Mouse (Mus musculus) C2C12 (cell line): Measurements from ENCODE around the gene Adamts20. TPM values are rescaled to one million over a fixed set of nuclear protein-coding genes. Genes with fewer than 3 reads are reported as not detected.

ENCODE experiments used
- H3K27me3 ChIP-seq: one replicate; pipeline ENCODE4 v1.6.1; 2011; ENCODE audit not compliant: control insufficient read depth, insufficient read depth, insufficient read length
- H3K36me3 ChIP-seq: one replicate; pipeline ENCODE4 v1.6.1; 2011; ENCODE audit not compliant: control insufficient read depth, insufficient read depth
- H3K4me3 ChIP-seq: one replicate; pipeline ENCODE4 v1.5.1; 2011; ENCODE audit warnings: mild to moderate bottlenecking, control low read depth; ENCODE audit not compliant: poor library complexity, insufficient read depth, severe bottlenecking
- H3K79me2 ChIP-seq: one replicate; pipeline ENCODE4 v1.6.1; 2011; ENCODE audit not compliant: control insufficient read depth, insufficient read depth
- H3K79me3 ChIP-seq: one replicate; pipeline ENCODE4 v1.6.1; 2011; ENCODE audit warnings: low read depth, control low read depth
- H3ac ChIP-seq: one replicate; pipeline ENCODE3; 2011; ENCODE audit warnings: low read depth; ENCODE audit not compliant: control insufficient read depth, insufficient read length
- CEBPB ChIP-seq: IDR thresholded peaks from one replicate; pipeline ENCODE4 v1.6.1; 2011; ENCODE audit warnings: low read depth, mild to moderate bottlenecking, control low read depth, moderate library complexity
- CTCF ChIP-seq: IDR thresholded peaks from one replicate; pipeline ENCODE4 v1.5.1; 2011; ENCODE audit not compliant: control insufficient read depth, insufficient read depth, insufficient read length
- FOSL1 ChIP-seq: IDR thresholded peaks from one replicate; pipeline ENCODE4 v1.8.0; 2011; ENCODE audit warnings: mild to moderate bottlenecking, low read length; ENCODE audit not compliant: poor library complexity, insufficient read depth, severe bottlenecking
- MAX ChIP-seq: IDR thresholded peaks from one replicate; pipeline ENCODE4 v1.6.1; 2011; ENCODE audit warnings: mild to moderate bottlenecking, control low read depth
- MYOD1 ChIP-seq: IDR thresholded peaks from one replicate; pipeline ENCODE4 v1.6.1; 2011; ENCODE audit warnings: low read depth; ENCODE audit not compliant: control insufficient read depth, insufficient read length
- MYOG ChIP-seq: IDR thresholded peaks from one replicate; pipeline ENCODE4 v1.6.1; 2011; ENCODE audit not compliant: control insufficient read depth, insufficient read length; ENCODE audit errors: extremely low read depth
- USF1 ChIP-seq: IDR thresholded peaks from one replicate; pipeline ENCODE4 v1.6.1; 2011; ENCODE audit warnings: low read depth, mild to moderate bottlenecking, control low read depth, moderate library complexity
- polyA plus RNA-seq: library from polyadenylated mRNA; unstranded; fragments of >200 nt; fragmentation: generic; extraction: Trizol; gene quantifications from one replicate; pipeline ENCODE4 v1.2.1, GENCODE M21; 2012; ENCODE audit warnings: missing spikeins

Gene Adamts20
- polyA plus RNA-seq, 1 experiment, result not detected

DNA sequence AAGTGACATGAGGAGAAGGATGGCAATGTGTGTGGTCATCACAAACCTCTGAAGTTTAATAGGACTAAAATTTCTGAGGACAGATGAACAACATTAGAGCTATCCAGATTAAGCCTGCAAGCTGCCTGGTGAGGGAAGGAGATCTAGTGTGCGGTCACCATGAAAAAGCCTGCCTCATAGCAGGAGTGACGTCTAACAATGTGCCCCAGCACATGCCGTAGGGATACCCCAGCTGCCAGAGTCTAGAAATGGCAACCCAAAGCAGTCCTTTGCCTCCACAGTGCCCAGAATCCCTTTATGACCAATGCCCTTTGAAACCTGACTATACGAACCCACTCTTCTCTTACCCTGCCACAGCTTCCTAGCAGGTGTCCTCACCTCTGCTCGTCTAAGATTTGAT, 46.8 kb downstream of the Adamts20 start:
- H3ac ChIP-seq, result no peak overlapping the region
- H3K79me3 ChIP-seq, result no peaks in the 10 kb centered on the region
- H3K36me3 ChIP-seq, result no peaks in the 10 kb centered on the region
- peaks cover 24% of the 10 kb centered on the region for H3K27me3 ChIP-seq
- TF ChIP-seq MYOG, result no peak
- TF ChIP-seq MAX, result no peak
- TF ChIP-seq USF1, result no peak
- TF ChIP-seq MYOD1, result no peak
- no peak for TF ChIP-seq CTCF
- TF ChIP-seq CEBPB, result no peak
- no peak for TF ChIP-seq FOSL1
- H3K4me3 ChIP-seq, result no peak overlapping the region
- H3K79me2 ChIP-seq, result no peaks in the 10 kb centered on the region

DNA sequence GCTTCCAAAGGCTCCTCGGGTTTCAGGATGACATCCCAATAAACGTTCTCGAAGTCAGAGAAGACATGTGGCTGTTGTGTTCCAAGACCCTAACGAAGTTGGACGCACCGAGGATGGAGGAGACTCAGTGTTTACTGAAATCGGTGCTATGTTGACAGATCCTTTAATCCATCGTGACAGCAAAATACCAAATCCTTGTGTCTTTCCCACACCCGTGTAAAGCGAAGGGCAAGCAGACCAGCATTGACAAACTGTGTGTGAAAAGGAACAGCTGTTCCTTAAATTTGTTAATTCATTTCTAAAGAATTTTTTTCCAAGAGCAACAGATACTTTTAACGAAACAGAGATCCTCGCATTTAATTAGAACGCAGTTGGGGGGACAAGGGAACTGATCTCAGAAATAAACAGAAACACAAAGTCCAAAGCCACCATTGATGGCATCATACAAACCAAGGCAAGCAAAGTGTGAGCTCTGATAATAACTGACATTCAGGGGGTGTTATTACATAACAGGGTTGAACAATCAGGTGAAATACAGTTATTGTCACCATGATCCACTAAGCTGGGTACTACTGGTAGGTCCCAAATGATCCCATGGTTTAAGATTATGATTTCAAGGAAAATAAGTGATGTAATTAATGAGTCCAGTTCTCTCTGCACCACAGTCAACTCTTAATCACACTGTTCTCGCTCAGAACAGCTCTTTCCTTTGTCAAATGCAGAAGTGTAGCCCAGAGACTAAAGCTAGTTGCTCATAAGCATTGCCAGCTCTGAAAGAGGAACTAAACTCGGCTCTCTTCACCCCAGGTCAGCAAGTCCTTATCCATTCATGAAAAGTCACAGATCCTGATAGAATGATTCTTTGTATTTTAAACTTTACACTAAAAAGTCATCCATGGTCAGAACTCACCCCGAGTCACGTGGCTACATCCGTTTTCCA, 47.7 kb downstream of the Adamts20 start:
- no peaks in the 10 kb centered on the region for H3K79me3 ChIP-seq
- no peak for TF ChIP-seq FOSL1
- TF ChIP-seq USF1, result no peak
- no peak for TF ChIP-seq MYOD1
- TF ChIP-seq MYOG, result no peak
- no peak for TF ChIP-seq MAX
- no peak for TF ChIP-seq CEBPB
- no peak for TF ChIP-seq CTCF
- no peak overlapping the region for H3ac ChIP-seq
- H3K79me2 ChIP-seq, result no peaks in the 10 kb centered on the region
- no peaks in the 10 kb centered on the region for H3K36me3 ChIP-seq
- peaks cover 21% of the 10 kb centered on the region for H3K27me3 ChIP-seq
- H3K4me3 ChIP-seq, result no peak overlapping the region

DNA sequence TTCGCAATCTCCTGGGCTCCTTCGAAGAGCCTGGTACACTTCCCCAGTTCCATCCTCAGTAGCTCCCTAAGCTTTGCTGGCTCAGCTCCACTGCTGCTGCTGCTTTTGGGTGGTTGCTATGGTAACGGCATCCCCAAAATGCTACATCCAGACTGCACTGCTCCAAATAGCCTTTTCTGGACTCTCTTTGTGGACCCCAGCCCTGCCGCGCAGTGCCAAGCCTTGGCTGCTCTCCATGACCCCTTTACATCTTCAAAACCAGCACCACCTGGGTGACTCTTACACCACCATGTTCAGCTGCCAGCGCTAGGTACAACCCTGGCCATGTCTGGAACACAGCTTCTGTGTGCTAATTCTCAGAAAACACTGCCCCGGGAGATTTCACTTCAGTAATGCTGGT, 55.4 kb downstream of the Adamts20 start:
- H3K79me3 ChIP-seq, result no peaks in the 10 kb centered on the region
- H3K27me3 ChIP-seq, result peaks cover 3% of the 10 kb centered on the region
- no peaks in the 10 kb centered on the region for H3K79me2 ChIP-seq
- no peaks in the 10 kb centered on the region for H3K36me3 ChIP-seq
- no peak overlapping the region for H3ac ChIP-seq
- TF ChIP-seq MYOG (no peak), MAX (no peak), FOSL1 (no peak), CEBPB (no peak), MYOD1 (no peak), CTCF (no peak), USF1 (no peak)
- no peak overlapping the region for H3K4me3 ChIP-seq

DNA sequence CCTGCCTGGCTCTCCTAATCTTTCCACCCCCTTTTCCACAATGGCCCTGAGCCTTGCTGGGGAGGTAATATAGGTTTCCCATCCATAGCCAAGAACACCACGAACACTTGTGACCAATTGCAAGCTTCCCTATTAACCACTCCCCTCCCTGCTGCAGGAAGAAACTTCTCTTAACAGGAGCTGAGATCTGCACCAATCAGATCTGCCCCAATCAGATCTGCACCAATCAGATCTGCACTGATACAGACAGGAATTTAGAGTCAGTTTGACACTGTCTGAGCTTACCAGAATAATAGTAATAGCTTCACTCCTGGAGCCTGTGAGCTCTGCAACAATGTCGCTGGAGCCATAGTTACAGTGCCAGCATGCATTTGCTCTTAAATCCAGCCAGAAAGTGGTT, 58.9 kb downstream of the Adamts20 start:
- Histone ChIP-seq H3K27me3 (peaks cover 7% of the 10 kb centered on the region), H3K36me3 (no peaks in the 10 kb centered on the region), H3K79me2 (no peaks in the 10 kb centered on the region), H3ac (no peak overlapping the region), H3K79me3 (no peaks in the 10 kb centered on the region), H3K4me3 (no peak overlapping the region)
- TF ChIP-seq MYOD1, result no peak
- no peak for TF ChIP-seq USF1
- no peak for TF ChIP-seq CEBPB
- no peak for TF ChIP-seq MYOG
- TF ChIP-seq MAX, result no peak
- no peak for TF ChIP-seq CTCF
- no peak for TF ChIP-seq FOSL1

DNA sequence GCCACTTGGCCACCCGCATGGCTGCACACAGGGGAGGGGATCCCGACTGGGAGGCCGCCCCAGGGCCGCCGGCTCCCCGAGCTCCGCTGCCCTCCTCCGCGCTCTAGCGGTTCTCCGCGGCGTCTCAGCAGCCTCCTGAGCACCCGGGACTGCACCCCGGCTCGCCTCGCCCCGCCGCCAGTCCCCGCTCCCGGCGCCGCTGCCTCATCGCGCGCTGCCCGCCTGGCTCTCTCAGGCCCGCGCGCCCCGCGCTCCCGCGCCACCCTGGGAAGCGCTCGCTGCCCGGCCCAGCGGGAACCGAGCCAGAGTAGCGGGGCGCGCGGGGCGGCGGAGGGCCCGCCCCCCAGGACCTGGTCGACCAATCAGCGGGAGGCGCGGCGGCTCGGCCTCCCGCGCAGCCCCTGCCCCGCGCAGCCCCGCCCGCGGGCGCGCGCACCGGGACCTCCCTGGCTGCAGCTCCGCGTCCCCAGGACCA, 61.1 kb downstream of the Adamts20 start:
- Histone ChIP-seq H3K36me3 (no peaks in the 10 kb centered on the region), H3K79me3 (no peaks in the 10 kb centered on the region), H3K27me3 (peaks cover 4% of the 10 kb centered on the region), H3K79me2 (no peaks in the 10 kb centered on the region), H3ac (no peak overlapping the region), H3K4me3 (no peak overlapping the region)
- TF ChIP-seq MAX (no peak), CTCF (no peak), MYOD1 (no peak), MYOG (no peak), USF1 (no peak), FOSL1 (no peak), CEBPB (no peak)
